Mouse (Mus musculus) embryo, embryonic 10.5 days (tissue): ENCODE results near the gene Slc23a2.
A peak's percentile ranks its signal among the peaks of the same experiment; 100 is the strongest.

Experiments
- DNase-seq: peaks from one replicate; pipeline ENCODE4 v3.0.0-alpha.2; 2015; ENCODE audit warnings: low spot score

Slc23a2 gene

GRCm38 (mm10) chr2:132098365-132098764 lies 46.5 kb downstream of the Slc23a2 start:
- no peak for DNase-seq

GRCm38 (mm10) chr2:132096582-132096981 lies 48.3 kb downstream of the Slc23a2 start:
- DNase-seq: no peak

DNA sequence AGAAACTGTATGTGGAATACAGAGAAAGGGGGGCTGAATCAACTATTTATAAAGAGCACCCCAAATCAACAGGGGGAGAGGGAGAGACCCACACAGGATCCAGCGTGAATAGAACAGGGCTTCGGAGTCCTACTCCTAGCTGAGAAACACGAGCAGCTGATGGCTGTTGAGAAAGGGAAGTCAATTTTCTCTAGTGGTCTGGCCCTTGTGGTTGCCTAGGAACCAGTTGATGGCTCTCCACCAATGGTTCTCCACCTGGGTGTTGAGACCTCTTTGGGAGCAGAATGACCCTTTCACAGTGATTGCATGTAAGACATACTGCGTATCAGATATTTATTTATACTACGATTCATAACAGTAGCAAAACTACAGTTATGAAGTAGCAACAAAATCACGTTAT lies 49.1 kb downstream of the Slc23a2 start:
- DNase-seq: no peak

DNA sequence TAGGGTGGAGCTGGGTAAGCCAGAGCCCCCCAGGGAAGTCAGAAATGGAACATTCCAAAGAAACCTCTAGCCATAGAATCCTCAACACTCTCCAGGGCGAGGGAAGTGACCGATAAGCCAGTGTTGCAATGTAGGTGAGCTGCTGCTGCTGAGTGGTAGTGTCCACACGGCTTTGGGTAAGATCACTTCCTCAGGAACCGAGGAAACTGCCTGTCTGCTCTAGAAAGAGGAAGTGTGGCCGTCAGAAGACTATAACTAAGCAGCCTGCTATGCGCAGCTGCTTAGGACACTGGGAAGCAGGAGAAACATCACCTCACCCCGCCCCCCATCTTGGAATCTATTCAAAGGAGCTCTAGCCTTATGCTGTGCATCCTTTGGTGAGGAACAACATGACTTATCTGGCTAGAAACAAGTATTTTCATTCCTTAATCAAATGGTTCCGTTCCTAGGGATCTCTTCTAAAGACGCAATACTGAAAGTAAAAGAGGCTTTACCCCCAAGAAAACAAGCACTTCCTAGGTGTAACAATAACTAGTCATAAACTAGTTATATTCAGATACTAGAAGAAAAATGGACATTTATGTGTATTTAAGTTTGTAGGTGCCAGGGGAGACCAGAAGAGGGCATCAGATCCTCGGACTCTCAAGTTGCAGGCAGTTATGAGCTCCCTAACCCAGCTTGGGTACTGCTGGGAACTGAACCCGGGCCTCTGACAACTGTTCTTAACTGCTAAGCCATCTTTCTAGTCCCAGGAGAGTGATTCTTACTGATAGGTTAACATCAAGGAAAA lies 50.3 kb downstream of the Slc23a2 start:
- no peak for DNase-seq

GRCm38 (mm10) chr2:132093739-132094138 lies 51.2 kb downstream of the Slc23a2 start:
- DNase-seq: no peak

DNA sequence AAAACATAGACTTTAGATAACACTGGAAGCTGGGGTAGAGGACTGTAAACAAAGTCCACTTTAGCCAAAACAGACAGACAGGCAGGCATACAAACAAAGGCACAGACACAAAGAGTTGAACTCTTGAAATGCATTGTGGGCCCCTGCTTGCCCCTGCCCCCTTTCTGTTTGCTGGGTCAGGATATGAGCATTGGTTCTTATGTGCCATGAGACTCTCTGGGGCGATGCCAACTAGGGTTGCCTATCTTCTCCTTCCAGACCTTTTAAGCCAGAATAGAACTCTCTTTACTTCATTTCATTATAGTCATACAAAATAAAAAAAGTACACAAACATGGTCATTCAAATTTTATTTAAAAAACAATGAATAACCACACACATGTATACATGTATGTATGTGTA lies 51.6 kb downstream of the Slc23a2 start:
- DNase-seq: no peak

- DNase-seq: no peak
Measured at GRCm38 (mm10) chr2:132092722-132093121, 52.2 kb downstream of the Slc23a2 start.

DNA sequence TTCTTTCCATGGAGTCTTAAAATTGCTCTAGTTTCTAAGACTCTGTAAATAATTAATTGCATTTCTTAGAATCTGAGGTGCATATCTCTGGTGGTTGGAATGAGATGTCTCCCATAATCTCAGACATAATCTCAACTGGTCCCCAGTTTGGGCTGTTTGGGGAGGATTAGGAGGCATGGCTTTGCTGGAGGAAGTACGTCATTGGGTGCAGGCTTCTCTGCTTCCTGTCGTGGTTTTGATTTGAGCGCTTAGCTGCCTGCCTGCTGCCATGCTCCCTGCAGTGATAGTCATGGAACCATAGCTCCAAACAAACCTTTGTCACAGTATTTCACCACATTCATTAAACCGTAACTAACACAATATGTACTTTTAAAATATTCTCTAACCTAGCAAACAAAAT lies 53.2 kb downstream of the Slc23a2 start:
- no peak for DNase-seq

DNA sequence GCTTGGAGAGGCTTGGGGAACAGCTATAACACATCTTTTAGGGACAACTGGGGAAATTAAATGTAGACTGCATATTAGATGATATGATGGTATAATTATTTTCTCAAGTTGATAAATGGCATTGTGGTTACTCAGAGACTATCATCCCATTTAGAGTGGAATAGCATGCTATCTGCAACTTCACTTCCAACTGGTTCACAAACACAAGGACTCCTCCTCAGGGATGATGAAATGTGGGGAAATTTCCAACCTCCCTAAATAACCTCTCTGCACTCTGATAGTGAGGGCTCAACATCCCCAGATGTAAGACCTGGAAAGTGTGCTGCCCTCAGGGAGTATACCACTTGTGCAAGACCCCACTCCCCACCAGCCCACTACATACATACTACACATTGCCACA lies 60.1 kb downstream of the Slc23a2 start:
- DNase-seq: no peak

GRCm38 (mm10) chr2:132084396-132084795 lies 60.5 kb downstream of the Slc23a2 start:
- no peak for DNase-seq

GRCm38 (mm10) chr2:132079139-132079538 lies 65.8 kb downstream of the Slc23a2 start:
- DNase-seq: no peak

DNA sequence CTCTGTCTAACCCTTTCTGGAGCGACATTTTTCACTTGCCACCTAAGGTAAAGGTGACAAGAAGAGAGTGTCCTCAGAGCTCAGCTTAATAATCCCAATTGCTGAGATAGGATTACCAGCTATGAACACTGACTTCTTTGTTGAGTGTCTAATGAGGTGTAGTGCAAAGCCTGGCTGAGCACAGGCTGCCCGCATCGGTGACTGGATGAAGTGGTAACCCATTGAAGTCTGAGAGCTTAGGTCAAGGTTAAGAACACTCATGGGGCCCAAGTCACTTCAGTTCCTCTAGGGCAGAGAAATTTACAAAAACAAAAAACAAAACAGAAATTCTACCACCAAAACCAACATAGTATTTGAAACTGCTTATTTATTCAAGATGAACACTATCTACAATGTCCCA lies 71.9 kb downstream of the Slc23a2 start:
- no peak for DNase-seq

- no peak for DNase-seq
Measured at GRCm38 (mm10) chr2:132069985-132070735, 74.7 kb downstream of the Slc23a2 start.

DNA sequence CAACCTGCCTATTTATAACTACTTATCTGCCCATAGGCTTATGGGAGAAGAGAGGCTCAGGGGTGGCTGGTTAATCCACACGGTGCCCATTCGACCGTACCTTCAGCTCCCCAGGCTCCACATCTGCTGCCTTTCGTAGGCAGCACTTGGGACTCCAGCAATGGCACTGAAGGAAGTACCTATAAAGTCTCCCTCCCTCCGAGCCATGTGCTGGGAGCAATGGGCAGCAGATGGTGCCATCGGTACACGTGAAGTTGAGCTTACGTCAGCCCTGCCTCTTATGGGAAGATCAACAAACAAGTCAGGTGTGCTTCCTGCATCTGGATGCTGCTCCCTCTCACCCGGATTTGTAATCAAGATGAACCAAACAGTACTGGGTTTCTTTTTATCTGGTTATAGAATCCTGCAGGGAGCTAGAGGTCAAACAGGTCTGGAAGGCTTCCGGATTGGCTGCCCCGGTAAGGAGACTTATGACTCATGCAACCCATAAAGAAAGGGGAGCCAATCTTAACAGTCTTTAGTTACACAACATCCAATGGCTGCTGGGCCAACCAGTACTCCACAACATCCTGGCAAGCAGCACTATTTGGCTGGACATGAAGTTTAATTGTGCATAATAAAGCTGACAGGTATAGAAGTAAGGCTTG lies 80.6 kb downstream of the Slc23a2 start:
- DNase-seq: no peak

DNA sequence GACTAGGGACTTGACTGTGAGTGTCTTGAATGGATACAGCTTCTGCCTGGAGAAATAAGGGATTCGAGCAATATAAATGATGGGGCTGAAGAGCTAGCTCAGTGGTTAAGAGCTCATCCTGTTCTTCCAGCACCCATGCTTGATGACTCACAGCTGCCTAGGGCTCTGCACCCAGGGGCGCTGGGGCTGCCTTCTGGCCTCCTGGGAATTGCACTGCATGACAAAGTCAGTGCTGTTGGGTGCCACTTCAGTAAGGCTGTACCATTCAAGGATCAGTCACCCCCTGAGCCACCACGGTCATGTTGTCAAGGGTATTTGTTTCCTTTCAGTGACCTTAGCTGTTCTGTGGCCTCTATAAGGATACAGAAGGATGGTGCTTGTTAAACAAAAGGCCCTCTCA lies 81.1 kb downstream of the Slc23a2 start:
- DNase-seq: no peak

GRCm38 (mm10) chr2:132061884-132062283 lies 83.0 kb downstream of the Slc23a2 start:
- no peak for DNase-seq

DNA sequence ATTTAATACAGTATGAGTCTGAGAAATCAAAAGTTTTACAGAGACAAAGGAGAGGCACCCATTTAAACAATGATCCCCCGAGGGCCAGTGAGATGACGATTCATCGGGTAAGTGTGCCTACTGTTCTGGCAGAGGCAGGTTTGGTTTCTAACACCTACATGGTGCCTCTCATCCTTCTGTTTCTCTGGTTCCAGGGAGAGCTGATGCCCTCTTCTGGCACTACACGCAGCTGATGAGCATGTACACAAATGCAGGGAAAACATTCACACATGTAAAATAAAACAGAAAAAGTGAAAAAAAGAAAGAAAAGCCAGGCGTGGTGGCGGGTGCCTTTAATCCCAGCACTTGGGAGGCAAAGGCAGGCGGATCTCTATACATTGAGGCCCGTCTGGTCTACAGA lies 85.0 kb downstream of the Slc23a2 start:
- no peak for DNase-seq

GRCm38 (mm10) chr2:132055349-132055753 lies 89.6 kb downstream of the Slc23a2 start:
- DNase-seq: no peak

DNA sequence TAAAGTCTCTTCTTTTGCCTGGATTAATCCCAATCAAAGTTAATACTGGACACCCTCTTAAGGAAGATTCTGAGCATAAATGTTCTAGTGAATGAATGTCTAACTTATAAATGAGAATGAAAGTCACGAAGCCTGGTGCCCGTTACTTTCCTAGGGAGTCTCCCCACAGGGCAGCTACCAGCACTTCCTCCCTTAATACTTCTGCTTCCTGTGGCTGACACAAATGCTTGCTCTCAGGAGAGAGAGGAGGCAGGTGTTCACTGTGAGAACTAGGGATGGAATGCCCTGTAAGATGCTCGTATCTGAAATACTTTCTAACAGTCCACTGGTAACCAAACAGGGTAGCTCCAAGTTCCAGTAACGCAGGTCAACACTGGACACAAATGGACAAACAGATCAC lies 91.1 kb downstream of the Slc23a2 start:
- DNase-seq: no peak

GRCm38 (mm10) chr2:132051798-132052197 lies 93.1 kb downstream of the Slc23a2 start:
- DNase-seq: no peak

DNA sequence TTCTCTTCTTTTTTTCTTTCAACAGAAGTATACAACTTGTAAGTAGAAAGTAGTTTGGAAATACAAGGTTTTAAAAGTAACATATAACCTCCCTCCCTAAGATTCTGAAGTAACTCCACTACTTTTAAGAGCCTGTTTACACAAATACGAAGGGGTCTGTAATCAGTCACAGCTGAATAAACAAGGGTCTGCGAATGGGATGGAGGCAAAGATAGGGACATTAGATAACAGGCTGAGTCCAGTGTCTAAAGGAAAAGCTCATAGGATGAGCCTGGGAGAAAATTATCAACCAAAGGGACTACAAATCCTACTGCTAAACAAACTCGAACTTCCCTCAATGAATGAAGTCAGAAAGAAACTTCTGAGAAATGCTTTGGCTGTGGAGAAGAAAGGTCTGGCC lies 95.0 kb downstream of the Slc23a2 start:
- DNase-seq: peak; percentile 36

GRCm38 (mm10) chr2:132049491-132049890 lies 95.4 kb downstream of the Slc23a2 start:
- DNase-seq: no peak

- DNase-seq: no peak
Measured at GRCm38 (mm10) chr2:132048143-132048772, 96.7 kb downstream of the Slc23a2 start.
